Mouse (Mus musculus): ENCODE results near the gene St8sia2. TPM values are rescaled to one million over a fixed set of nuclear protein-coding genes. Genes with fewer than 3 reads are reported as not detected.
"Not testable (repeated sequence)": the region's sequence is repeated elsewhere in the genome, so short reads cannot be mapped to it uniquely, and the experiment has no call there.

Gene St8sia2
- polyA plus RNA-seq, 3 experiments from 2014 or later, result not detected

GRCm38 (mm10) chr7:73972157-73972556 lies 41.3 kb downstream of the St8sia2 start:
- ATAC-seq, result not testable (repeated sequence)

GRCm38 (mm10) chr7:73965164-73965563 lies 48.3 kb downstream of the St8sia2 start:
- ATAC-seq, result no peak

GRCm38 (mm10) chr7:73962431-73962830 lies 51.1 kb downstream of the St8sia2 start:
- no peak for ATAC-seq

DNA sequence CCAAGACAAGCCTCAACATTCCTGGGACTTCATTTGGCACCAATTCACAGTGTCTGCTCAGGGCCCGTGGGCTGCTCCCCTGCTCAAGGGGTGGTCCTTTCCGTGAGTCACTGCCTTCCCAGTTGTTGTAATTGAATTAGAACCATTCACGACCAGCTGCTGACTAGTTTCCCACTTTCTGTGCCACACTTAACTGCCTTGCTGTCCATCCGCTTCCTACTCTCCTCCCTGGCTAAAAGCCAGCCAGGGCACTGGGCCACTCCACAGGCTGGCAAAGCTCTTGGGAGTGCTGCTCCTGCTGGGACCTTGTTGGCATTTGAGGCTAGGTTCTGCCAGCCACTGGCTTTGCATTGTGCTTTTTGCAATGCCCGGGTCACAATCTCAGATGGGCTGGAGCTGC lies 59.0 kb downstream of the St8sia2 start:
- ATAC-seq, result no peak

- ATAC-seq, result no peak
Measured at GRCm38 (mm10) chr7:73953131-73953530, 60.4 kb downstream of the St8sia2 start.

GRCm38 (mm10) chr7:73941640-73942039 lies 71.8 kb downstream of the St8sia2 start:
- ATAC-seq, result no peak

- ATAC-seq, result no peak
Measured at GRCm38 (mm10) chr7:73939236-73939635, 74.3 kb downstream of the St8sia2 start.

DNA sequence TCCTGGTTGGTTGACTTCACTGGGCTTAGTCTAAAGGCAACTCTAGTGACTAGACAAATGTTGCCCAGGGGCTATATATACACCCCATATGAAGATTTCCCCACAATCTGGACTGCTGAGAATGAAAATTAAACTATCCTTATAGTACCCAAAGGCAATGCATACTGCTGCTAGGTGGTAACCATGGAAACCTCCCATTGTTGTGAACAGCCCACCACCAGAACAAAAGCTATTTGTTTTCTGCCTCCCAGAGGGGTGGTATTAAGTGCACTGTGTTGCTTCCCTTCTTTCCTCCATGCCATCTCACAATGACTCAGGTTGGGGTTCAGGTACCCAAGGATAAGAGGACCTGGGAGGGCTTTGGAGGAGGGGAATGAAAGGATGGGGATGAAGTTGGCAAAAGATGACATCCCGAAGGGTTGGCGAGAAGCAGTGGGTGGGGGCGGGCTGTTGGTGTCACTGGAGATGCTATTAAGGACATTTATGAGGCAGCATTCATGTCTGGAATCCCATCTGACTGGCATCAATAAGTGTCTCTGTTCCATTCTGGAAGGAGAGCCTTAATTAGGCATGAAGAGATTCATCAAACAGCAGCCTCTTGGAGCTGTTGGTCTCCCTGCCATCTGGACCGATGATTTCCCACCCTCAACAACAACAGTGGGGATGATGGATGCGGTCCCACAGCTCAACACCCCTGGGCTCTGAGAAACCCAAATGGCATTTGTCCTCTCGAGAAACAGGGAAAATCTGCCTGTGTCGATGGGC lies 75.3 kb downstream of the St8sia2 start:
- ATAC-seq, result no peak

GRCm38 (mm10) chr7:73936119-73936518 lies 77.4 kb downstream of the St8sia2 start:
- no peak for ATAC-seq

DNA sequence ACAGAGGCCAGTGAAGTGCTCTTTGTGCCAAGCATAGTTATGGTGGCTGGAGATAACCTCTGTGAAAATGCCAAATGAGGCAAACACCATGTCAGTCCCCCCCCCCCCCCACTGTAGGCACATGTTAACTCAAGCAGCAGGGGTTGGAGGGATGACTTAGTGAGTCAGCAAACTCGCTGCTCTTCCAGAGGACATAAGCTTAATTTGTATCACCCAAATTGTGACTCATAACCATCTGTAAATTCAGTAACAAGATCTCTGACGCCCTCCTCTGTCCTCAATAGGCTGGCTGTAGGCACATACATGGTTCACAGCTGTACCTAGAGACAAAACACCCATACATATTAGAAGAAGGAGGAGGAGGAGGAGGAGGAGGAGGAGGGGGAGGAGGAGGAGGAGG lies 77.8 kb downstream of the St8sia2 start:
- no peak for ATAC-seq

DNA sequence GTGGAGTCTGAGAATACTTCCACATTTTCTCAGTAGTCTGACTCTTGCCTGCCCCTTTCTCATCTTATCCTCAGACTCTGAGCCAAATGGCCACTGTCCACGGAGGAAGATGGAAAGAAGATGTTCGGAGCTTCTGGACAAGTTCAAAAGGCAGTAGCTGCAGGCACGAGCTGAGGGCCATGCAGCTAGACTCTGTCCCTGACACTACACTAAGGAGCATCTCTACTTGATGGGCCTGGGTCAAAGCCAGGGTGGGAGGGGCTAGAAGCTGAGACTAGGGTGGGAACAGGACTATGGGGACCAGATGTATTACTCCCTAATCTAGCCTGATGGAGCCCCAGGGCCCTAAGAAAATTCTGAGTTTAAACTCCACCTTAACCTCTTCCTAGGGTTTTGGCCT lies 80.5 kb downstream of the St8sia2 start:
- no peak for ATAC-seq

DNA sequence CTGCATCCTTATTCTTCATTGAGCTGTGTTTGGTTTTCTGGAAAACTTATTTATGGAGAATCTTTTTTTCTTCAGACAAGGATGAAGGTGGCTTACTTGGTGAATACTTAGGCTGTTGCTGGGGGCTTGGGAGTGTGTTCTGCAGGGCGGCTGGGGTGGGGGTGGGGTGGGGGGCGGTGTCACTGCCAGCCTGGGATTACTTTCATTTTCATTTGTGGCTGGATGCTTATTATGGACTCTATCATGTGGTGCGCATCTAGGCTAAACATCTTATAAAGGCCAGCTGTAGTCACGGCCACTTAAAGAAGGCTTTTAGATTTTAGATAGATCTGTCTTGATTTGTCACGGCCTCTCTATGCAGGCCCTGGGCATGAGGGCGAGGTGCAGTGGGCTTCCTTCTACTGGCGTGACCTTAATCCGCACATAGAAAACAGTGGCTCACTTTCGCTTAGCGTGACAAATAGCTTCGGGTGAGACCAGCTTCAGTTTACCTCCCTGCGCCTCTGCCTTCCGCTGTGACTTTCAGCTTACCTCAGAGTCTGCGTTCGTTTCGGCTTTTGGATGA lies 92.5 kb downstream of the St8sia2 start:
- ATAC-seq, result no peak

DNA sequence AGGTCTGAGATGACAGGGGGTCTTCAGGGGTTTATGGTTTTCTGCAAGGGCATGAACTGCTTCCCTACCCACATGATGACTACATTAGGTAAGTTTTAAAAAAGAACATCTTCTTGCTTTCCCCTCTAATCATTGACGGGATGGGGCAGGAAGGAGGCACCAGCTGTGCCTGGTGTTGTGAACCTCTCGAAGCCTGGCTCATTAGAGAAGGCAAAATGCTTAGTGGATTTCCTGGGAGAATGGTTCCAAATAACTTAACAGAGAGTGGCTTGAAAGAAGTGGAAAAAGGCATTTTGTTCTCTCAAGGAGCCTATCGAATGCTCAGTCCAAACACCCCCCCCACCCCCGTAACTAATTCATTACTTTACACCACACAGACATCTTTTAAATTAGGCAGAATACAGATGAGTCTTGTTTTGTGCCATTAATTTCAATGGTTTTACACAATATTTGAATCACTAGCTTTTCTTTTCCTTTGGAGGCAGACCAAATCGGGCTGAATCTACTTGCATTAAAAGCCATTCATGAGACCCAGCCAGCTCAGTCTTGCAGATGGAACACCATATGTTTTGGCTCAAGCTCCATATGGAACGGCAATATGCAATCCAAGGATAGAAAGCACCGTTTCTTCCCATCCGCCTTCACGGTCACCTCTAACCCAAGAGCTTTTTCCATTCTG lies 95.7 kb downstream of the St8sia2 start:
- no peak for ATAC-seq

DNA sequence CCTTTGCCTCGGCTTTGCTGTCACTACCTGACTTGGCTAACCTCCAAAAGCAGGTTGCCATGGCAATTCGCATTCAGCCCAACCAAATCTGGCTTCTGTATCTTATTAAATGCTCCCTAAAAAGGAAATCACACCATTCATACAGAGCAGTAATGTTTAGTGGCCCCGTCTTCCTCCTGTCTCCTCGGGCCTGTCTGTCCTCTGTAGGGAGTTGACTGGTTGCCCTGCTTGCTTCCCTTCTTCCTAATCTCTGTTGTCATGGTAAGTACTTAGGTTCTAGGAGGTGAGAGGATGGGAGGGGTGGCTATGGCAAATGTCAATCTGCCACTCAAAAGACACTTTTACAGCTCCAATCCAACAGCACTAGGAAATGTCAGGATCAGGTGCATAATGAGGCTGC lies 101.6 kb downstream of the St8sia2 start:
- ATAC-seq, result no peak

GRCm38 (mm10) chr7:73910843-73911242 lies 102.6 kb downstream of the St8sia2 start:
- no peak for ATAC-seq

- no peak for ATAC-seq
Measured at GRCm38 (mm10) chr7:73909432-73910205, 103.9 kb downstream of the St8sia2 start.

- ATAC-seq, result no peak
Measured at GRCm38 (mm10) chr7:73894506-73894905, 119.0 kb downstream of the St8sia2 start.

DNA sequence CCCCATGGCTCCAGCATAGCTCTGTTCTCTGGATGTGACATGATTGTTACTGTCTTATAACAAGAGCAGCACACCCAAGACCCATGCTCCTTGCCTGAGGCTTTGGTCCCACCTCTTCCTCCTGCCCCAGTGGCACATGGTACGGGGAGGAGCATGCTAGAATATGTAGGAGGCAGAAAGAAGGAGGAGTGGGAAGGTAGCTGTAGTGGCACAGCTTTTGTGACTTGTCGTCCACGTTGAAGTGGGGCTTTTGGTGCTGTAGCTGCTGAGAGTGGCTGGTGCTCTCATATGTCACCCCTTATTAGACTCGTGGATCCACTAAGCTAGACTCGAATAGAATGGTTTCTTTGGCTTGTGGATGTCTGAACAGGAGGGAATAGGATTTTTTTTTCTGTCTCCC lies 121.7 kb downstream of the St8sia2 start:
- ATAC-seq, result no peak

GRCm38 (mm10) chr7:73890891-73891610 lies 122.4 kb downstream of the St8sia2 start:
- ATAC-seq, result no peak

DNA sequence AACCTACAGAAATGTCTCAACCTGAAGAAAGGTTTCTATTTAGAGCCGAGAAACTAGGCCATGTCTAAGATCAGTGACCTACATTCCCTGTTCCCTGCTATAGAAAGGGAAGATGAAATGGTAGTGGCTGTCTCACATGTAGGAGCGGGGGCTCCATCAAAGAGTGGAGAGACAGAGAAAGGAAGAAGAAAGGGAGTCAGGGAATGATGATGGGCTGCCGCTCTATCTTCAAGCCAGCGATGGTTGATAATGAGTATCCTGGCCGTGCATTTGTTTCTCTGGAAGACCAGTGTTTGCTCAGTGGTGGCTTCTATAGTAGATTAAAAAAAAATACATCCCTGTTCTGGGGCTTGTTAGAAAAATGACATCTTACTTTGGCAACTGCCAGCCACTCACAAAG lies 123.0 kb downstream of the St8sia2 start:
- no peak for ATAC-seq
